In genomic region chr7:30093918-30094415, GRCm38 (mm10) we compare ENCODE assay signal across 7 mouse cellular contexts. TPM values are rescaled to one million over a fixed set of nuclear protein-coding genes. Genes with fewer than 3 reads are reported as not detected.
A peak's percentile ranks its signal among the peaks of the same experiment; 100 is the strongest.
DNase-seq lines count a peak whose midpoint lies in the region; ATAC-seq and TF ChIP-seq lines count a peak whose summit lies in the region.

No protein-coding gene starts in this region.

- peaks cover 30% of the 10 kb centered on the region for H3K4me1 ChIP-seq in lung, embryonic 15.5 days
- no peaks in the 10 kb centered on the region for H3K4me1 ChIP-seq in embryonic fibroblast, embryonic 13.5 days (ENCODE audit: control insufficient read depth, insufficient read depth, low read length)
- H3K4me1 ChIP-seq in limb, embryonic 10.5 days, result peaks cover 28% of the 10 kb centered on the region
- peaks cover 9% of the 10 kb centered on the region; the same call in 1 of the 2 replicates for H3K4me1 ChIP-seq in small intestine, adult 2 months (ENCODE audit: control insufficient read depth, insufficient read depth, insufficient read length, low read length)
- H3K4me1 ChIP-seq in cerebellum, adult 2 months (ENCODE audit: control insufficient read depth, insufficient read depth, low read length), result peaks cover 16% of the 10 kb centered on the region

- peaks cover 6% of the 10 kb centered on the region; the same call in 1 of the 2 replicates for H3K36me3 ChIP-seq in lung, embryonic 15.5 days
- H3K36me3 ChIP-seq in limb, embryonic 10.5 days, result peaks cover 22% of the 10 kb centered on the region
- H3K36me3 ChIP-seq in small intestine, adult 2 months (ENCODE audit: control insufficient read depth, insufficient read depth, low read length), result no peaks in the 10 kb centered on the region

- no peak for ATAC-seq in lung, embryonic 15.5 days (ENCODE audit: borderline replicate concordance, extremely low read depth, low FRiP score, low TSS enrichment)

- H3K4me2 ChIP-seq in lung, embryonic 15.5 days, result peak overlapping the region; percentile 60

- H3K27ac ChIP-seq in lung, embryonic 15.5 days, result no peak overlapping the region
- no peak overlapping the region for H3K27ac ChIP-seq in embryonic fibroblast, embryonic 13.5 days (ENCODE audit: insufficient read depth, low read length)
- peak overlapping the region; percentile 96 for H3K27ac ChIP-seq in limb, embryonic 10.5 days
- peak overlapping the region; percentile 23; the same call in 1 of the 2 replicates for H3K27ac ChIP-seq in small intestine, adult 2 months (ENCODE audit: insufficient read depth, low read depth, low read length)
- H3K27ac ChIP-seq in cerebellum, adult 2 months (ENCODE audit: insufficient read depth, low read length), result no peak overlapping the region

- no peaks in the 10 kb centered on the region for H3K27me3 ChIP-seq in lung, embryonic 15.5 days
- no peaks in the 10 kb centered on the region for H3K27me3 ChIP-seq in limb, embryonic 10.5 days (ENCODE audit: low read depth, poor library complexity, severe bottlenecking)
- no peaks in the 10 kb centered on the region for H3K27me3 ChIP-seq in small intestine, adult 2 months (ENCODE audit: control insufficient read depth, insufficient read depth, low read length)
- H3K27me3 ChIP-seq in cerebellum, adult 2 months (ENCODE audit: control insufficient read depth, insufficient read depth, low read length), result no peaks in the 10 kb centered on the region

- peak overlapping the region; percentile 64 for H3K4me3 ChIP-seq in lung, embryonic 15.5 days
- peak overlapping the region; percentile 26 for H3K4me3 ChIP-seq in embryonic fibroblast, embryonic 13.5 days (ENCODE audit: insufficient read depth, low read length)
- peak overlapping the region; percentile 67 for H3K4me3 ChIP-seq in limb, embryonic 10.5 days
- no peak overlapping the region for H3K4me3 ChIP-seq in small intestine, adult 2 months (ENCODE audit: low read depth, low read length)
- H3K4me3 ChIP-seq in cerebellum, adult 2 months (replicated peaks; ENCODE audit: insufficient read depth, low read depth, low read length), result no peak overlapping the region

- 73% methylated on average over 6 of the region's 6 CpGs for WGBS in lung, embryonic 15.5 days
- 70% methylated on average over 6 of the region's 6 CpGs for WGBS in limb, embryonic 10.5 days
- 73% methylated on average over 6 of the region's 6 CpGs for WGBS in small intestine, adult 2 months
- WGBS in cerebellum, adult 2 months, result 68% methylated on average over 6 of the region's 6 CpGs

- no peak overlapping the region for H3K9ac ChIP-seq in lung, embryonic 15.5 days

- H3K9me3 ChIP-seq in lung, embryonic 15.5 days, result no peaks in the 10 kb centered on the region
- no peaks in the 10 kb centered on the region for H3K9me3 ChIP-seq in limb, embryonic 10.5 days (replicated peaks)

- no peak for DNase-seq in lung, postnatal 10 days
- no peak for DNase-seq in limb, embryonic 10.5 days (ENCODE audit: low spot score)
- DNase-seq in adrenal gland, postnatal 10 days, result no peak
- DNase-seq in cerebellum, adult 2 months, result no peak

- TF ChIP-seq POLR2A in embryonic fibroblast, embryonic 13.5 days (IDR thresholded peaks at IDR 0.05; ENCODE audit: low read depth, low read length), result no peak
- no peak for TF ChIP-seq POLR2A in small intestine, adult 2 months (IDR thresholded peaks at IDR 0.05; ENCODE audit: low read depth, low read length)
- TF ChIP-seq POLR2A in cerebellum, adult 2 months (IDR thresholded peaks at IDR 0.05; ENCODE audit: borderline replicate concordance, insufficient read depth, low read length), result no peak

- no peak for TF ChIP-seq CTCF in embryonic fibroblast, embryonic 13.5 days (IDR thresholded peaks at IDR 0.05; ENCODE audit: borderline replicate concordance, insufficient read depth, low read length)
- no peak for TF ChIP-seq CTCF in small intestine, adult 2 months (IDR thresholded peaks at IDR 0.05; ENCODE audit: extremely low read depth, insufficient read length, insufficient replicate concordance, low read depth, low read length)
- no peak for TF ChIP-seq CTCF in cerebellum, adult 2 months (IDR thresholded peaks at IDR 0.05; ENCODE audit: borderline replicate concordance, insufficient read depth, low read depth, low read length)

RNA-seq across cellular contexts. Expression of gene Zfp260, which starts 0.6 kb away (rescaled TPM):
- 107 and 113 TPM in 2 replicates for polyA plus RNA-seq in lung, embryonic 15.5 days (2015; fragmentation: Nextera tagmentation; extraction: Ambion mirVana)
- 95.0 and 119 TPM in 2 replicates for polyA plus RNA-seq in embryonic fibroblast, embryonic 13.5 days (2011; ENCODE audit: insufficient read length, low read depth, missing spikeins)
- 107 and 129 TPM in 2 replicates for polyA plus RNA-seq in limb, embryonic 10.5 days (2016; fragmentation: Nextera tagmentation; extraction: Ambion mirVana)
- 2.6 and 7.1 TPM in 2 replicates for polyA plus RNA-seq in small intestine, adult 2 months (2012; rRNA removed)
- 10 to 100 TPM; 42.0 to 44.7 TPM for total RNA-seq in adrenal gland, postnatal 10 days (2021)
- 46.3 and 46.6 TPM in 2 replicates for polyA plus RNA-seq in cerebellum, adult 2 months (2012; rRNA removed)

RNA-seq across cellular contexts. Expression of gene Zfp566, which starts 3.6 kb away (rescaled TPM):
- 8.1 and 8.3 TPM in 2 replicates for polyA plus RNA-seq in lung, embryonic 15.5 days (2015; fragmentation: Nextera tagmentation; extraction: Ambion mirVana)
- 2.7 and 4.8 TPM in 2 replicates for polyA plus RNA-seq in embryonic fibroblast, embryonic 13.5 days (2011; ENCODE audit: insufficient read length, low read depth, missing spikeins)
- polyA plus RNA-seq in limb, embryonic 10.5 days (2016; fragmentation: Nextera tagmentation; extraction: Ambion mirVana), result 20.5 and 23.6 TPM in 2 replicates
- 0.11 and 0.95 TPM in 2 replicates for polyA plus RNA-seq in small intestine, adult 2 months (2012; rRNA removed)
- 1 to 10 TPM; 1.8 to 2.2 TPM for total RNA-seq in adrenal gland, postnatal 10 days (2021)
- polyA plus RNA-seq in cerebellum, adult 2 months (2012; rRNA removed), result 5.5 and 6.1 TPM in 2 replicates

RNA-seq across cellular contexts. Expression of gene Gm26920, which starts 3.8 kb away (rescaled TPM):
- polyA plus RNA-seq in lung, embryonic 15.5 days (2015; fragmentation: Nextera tagmentation; extraction: Ambion mirVana), result 0.81 and 1.1 TPM in 2 replicates
- polyA plus RNA-seq in embryonic fibroblast, embryonic 13.5 days (2011; ENCODE audit: insufficient read length, low read depth, missing spikeins), result 2.3 and 2.7 TPM in 2 replicates
- polyA plus RNA-seq in limb, embryonic 10.5 days (2016; fragmentation: Nextera tagmentation; extraction: Ambion mirVana), result 2.4 and 3.3 TPM in 2 replicates
- polyA plus RNA-seq in small intestine, adult 2 months (2012; rRNA removed), result 0.06 TPM in 1 of 2 replicates, not detected in the other
- total RNA-seq in adrenal gland, postnatal 10 days (2021), result under 1 TPM; 0.63 to 0.73 TPM
- polyA plus RNA-seq in cerebellum, adult 2 months (2012; rRNA removed), result 0.27 and 0.65 TPM in 2 replicates

RNA-seq across cellular contexts. Expression of gene Zfp82, which starts 21.3 kb away (rescaled TPM):
- 5.3 and 7.6 TPM in 2 replicates for polyA plus RNA-seq in lung, embryonic 15.5 days (2015; fragmentation: Nextera tagmentation; extraction: Ambion mirVana)
- 1.8 and 2.8 TPM in 2 replicates for polyA plus RNA-seq in embryonic fibroblast, embryonic 13.5 days (2011; ENCODE audit: insufficient read length, low read depth, missing spikeins)
- 4.4 and 5.3 TPM in 2 replicates for polyA plus RNA-seq in limb, embryonic 10.5 days (2016; fragmentation: Nextera tagmentation; extraction: Ambion mirVana)
- 0.23 and 0.25 TPM in 2 replicates for polyA plus RNA-seq in small intestine, adult 2 months (2012; rRNA removed)
- total RNA-seq in adrenal gland, postnatal 10 days (2021), result 1 to 10 TPM; 1.4 to 2.2 TPM
- 2.7 and 2.9 TPM in 2 replicates for polyA plus RNA-seq in cerebellum, adult 2 months (2012; rRNA removed)

RNA-seq across cellular contexts. Expression of gene Zfp382, which starts 27.8 kb away (rescaled TPM):
- polyA plus RNA-seq in lung, embryonic 15.5 days (2015; fragmentation: Nextera tagmentation; extraction: Ambion mirVana), result 12.5 and 13.5 TPM in 2 replicates
- 8.4 and 9.4 TPM in 2 replicates for polyA plus RNA-seq in embryonic fibroblast, embryonic 13.5 days (2011; ENCODE audit: insufficient read length, low read depth, missing spikeins)
- 7.9 and 10.3 TPM in 2 replicates for polyA plus RNA-seq in limb, embryonic 10.5 days (2016; fragmentation: Nextera tagmentation; extraction: Ambion mirVana)
- polyA plus RNA-seq in small intestine, adult 2 months (2012; rRNA removed), result 0.06 and 0.19 TPM in 2 replicates
- 1 to 10 TPM; 4.1 to 6.5 TPM for total RNA-seq in adrenal gland, postnatal 10 days (2021)
- polyA plus RNA-seq in cerebellum, adult 2 months (2012; rRNA removed), result 7.1 and 8.3 TPM in 2 replicates

Comparison
In these comparisons a context has a peak if more than half of its experiments do, and no peak if none do; other contexts are left out.
1. H3K27ac ChIP-seq: peak in limb, embryonic 10.5 days (single experiment) and small intestine, adult 2 months (single experiment); none in lung, embryonic 15.5 days (single experiment), embryonic fibroblast, embryonic 13.5 days (single experiment) and cerebellum, adult 2 months (single experiment).
2. H3K4me3 ChIP-seq: peak in lung, embryonic 15.5 days (single experiment), embryonic fibroblast, embryonic 13.5 days (single experiment) and limb, embryonic 10.5 days (single experiment); none in small intestine, adult 2 months (single experiment) and cerebellum, adult 2 months (single experiment).